Mouse (Mus musculus): Measurements from ENCODE around the gene Cpne9.
A peak's percentile ranks its signal among the peaks of the same experiment; 100 is the strongest.

Cpne9 gene

GRCm38 (mm10) chr6:113343177-113344092 lies 61.3 kb downstream of the Cpne9 start, which contains the start of gene Camk1:
TSS of gene Camk1 (minus strand) at chr6:113343984.
- peak; percentile 99 for DNase-seq

- DNase-seq: peak; percentile 99
Observed at GRCm38 (mm10) chr6:113344321-113344720, 62.2 kb downstream of the Cpne9 start.

- no peak for DNase-seq
Observed at GRCm38 (mm10) chr6:113346897-113347296, 64.8 kb downstream of the Cpne9 start.

- DNase-seq: peak; percentile 55
Observed at GRCm38 (mm10) chr6:113350538-113350937, 68.4 kb downstream of the Cpne9 start.

GRCm38 (mm10) chr6:113351161-113351560 lies 69.1 kb downstream of the Cpne9 start:
- DNase-seq: no peak

- peak; percentile 86 for DNase-seq
Observed at GRCm38 (mm10) chr6:113351653-113352052, 69.5 kb downstream of the Cpne9 start.

- DNase-seq: no peak
Observed at GRCm38 (mm10) chr6:113352820-113353219, 70.7 kb downstream of the Cpne9 start.

GRCm38 (mm10) chr6:113353696-113354095 lies 71.6 kb downstream of the Cpne9 start:
- peak; percentile 92 for DNase-seq

All from heart, adult 11 months (tissue).